Mouse (Mus musculus): ENCODE measurements around the gene Net1.
"Not testable (repeated sequence)": the region's sequence is repeated elsewhere in the genome, so short reads cannot be mapped to it uniquely, and the experiment has no call there.

The Net1 gene

GRCm38 (mm10) chr13:3890061-3890460 lies 28.0 kb downstream of the Net1 start:
- ATAC-seq (ENCODE audit: low TSS enrichment) = no peak

GRCm38 (mm10) chr13:3889111-3889510 lies 28.9 kb downstream of the Net1 start:
- no peak for ATAC-seq (ENCODE audit: low TSS enrichment)

- ATAC-seq (ENCODE audit: low TSS enrichment) = no peak
Measured at GRCm38 (mm10) chr13:3886663-3887062, 31.4 kb downstream of the Net1 start.

GRCm38 (mm10) chr13:3877679-3878220 lies 40.3 kb downstream of the Net1 start:
- no peak for ATAC-seq (ENCODE audit: low TSS enrichment)

DNA sequence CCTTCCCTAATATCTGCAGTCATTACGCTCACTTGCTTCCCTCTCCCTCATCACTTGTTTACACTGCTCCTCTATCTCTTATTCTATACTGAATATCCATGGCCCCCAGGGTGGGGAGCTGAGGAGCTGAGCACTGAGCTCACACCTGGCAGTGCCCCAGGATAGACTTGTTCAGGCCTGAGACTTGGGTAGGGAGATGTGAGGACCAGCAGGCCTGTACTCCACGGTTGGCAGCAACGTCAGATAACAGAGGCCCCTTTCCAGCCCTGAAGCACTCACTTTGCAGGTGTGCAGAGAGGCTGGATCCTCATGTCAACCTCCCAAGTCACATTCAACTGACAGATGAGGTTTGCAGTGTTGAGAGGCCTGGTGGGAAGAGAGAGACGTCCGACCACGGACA lies 40.8 kb downstream of the Net1 start:
- ATAC-seq (ENCODE audit: low TSS enrichment) = no peak

DNA sequence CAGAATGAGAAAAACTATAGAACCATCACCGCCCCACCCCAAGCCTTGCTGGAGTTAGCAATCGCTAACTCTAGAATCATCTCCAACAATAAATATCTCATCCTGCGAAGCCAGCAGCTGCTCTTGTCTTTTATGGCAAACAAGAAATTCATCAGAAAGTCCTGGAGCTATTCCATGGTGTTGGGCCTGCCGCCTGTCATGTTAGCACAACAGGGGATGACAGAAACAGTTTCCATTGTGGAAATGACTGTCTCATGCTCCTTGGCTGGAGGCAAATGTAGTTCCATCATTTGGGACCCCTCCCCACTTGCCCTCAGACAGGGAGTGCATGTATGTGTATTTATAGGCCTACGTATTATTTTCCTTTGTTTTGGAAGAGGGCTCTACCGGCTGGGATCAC lies 41.6 kb downstream of the Net1 start:
- ATAC-seq (ENCODE audit: low TSS enrichment) = peak; percentile 48; the same call in 1 of the 2 replicates

GRCm38 (mm10) chr13:3872832-3873231 lies 45.2 kb downstream of the Net1 start:
- ATAC-seq (ENCODE audit: low TSS enrichment) = no peak

- no peak for ATAC-seq (ENCODE audit: low TSS enrichment)
Measured at GRCm38 (mm10) chr13:3869901-3870300, 48.1 kb downstream of the Net1 start.

DNA sequence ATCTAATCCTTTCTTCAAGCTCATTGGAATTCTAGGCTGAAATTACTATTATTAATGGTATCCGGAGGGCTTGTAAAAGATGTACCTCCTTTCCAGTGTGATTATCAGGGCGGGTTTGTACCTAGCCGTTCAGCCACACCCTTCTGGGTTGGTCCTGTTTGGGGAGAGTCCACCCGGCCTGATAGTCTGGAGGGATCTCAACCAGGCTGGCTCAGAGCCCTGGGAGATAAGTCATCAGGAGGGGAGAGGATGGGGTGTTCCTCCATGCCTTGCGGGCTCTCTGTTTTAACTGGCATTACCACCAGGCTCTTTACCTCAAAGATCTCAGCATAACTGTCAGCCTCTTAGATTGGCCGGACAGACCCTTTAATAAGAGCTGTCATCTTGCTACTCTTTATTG lies 50.9 kb downstream of the Net1 start:
- no peak for ATAC-seq (ENCODE audit: low TSS enrichment)

DNA sequence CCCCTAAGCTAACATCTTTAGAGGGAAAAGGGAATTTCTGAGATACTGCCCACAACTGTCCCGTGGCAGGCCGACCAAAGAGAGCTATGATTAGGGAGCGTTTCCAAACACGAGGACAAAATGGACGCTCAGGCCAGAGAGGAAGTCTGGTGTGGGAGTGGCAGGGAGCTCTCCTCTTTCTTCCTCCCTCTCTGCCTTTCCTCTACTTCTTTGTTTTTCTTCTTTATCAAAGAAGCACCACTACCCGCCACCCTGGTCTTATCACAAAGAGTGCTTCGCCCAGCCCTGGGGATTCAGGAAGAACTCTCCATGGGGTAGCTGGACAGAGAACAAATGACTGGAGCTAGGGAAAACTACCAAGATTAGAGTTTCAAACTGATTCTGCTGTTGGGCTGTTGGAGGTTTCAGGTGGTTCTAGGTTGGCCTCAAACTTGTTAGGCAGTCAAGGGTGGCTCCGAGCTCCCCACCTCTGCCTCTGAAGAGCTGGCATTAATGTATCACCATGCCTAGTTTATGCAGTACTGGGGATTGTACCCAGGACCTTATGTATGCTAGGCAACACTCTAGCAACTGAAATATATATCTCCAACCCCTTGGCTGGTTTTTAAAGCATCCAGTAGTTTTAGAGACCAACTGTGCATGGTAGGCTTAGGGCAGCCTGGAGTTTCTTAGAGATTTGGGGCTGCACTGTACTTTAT lies 51.5 kb downstream of the Net1 start:
- ATAC-seq (ENCODE audit: low TSS enrichment) = no peak

- ATAC-seq (ENCODE audit: low TSS enrichment) = peak; percentile 63
Measured at GRCm38 (mm10) chr13:3865648-3866354, 52.2 kb downstream of the Net1 start.

GRCm38 (mm10) chr13:3862922-3863580 lies 55.0 kb downstream of the Net1 start:
- peak; percentile 77 for ATAC-seq (ENCODE audit: low TSS enrichment)

GRCm38 (mm10) chr13:3862325-3862724 lies 55.7 kb downstream of the Net1 start:
- ATAC-seq (ENCODE audit: low TSS enrichment) = no peak

- ATAC-seq (ENCODE audit: low TSS enrichment) = no peak
Measured at GRCm38 (mm10) chr13:3861251-3861650, 56.8 kb downstream of the Net1 start.

- no peak for ATAC-seq (ENCODE audit: low TSS enrichment)
Measured at GRCm38 (mm10) chr13:3856252-3856651, 61.8 kb downstream of the Net1 start.

- no peak for ATAC-seq (ENCODE audit: low TSS enrichment)
Measured at GRCm38 (mm10) chr13:3854856-3855255, 63.2 kb downstream of the Net1 start.

GRCm38 (mm10) chr13:3853648-3854333 lies 64.2 kb downstream of the Net1 start, which contains the start of gene Calm5:
TSS of gene Calm5 (plus strand) at chr13:3854173.
- ATAC-seq (ENCODE audit: low TSS enrichment) = not testable (repeated sequence)

- no peak for ATAC-seq (ENCODE audit: low TSS enrichment)
Measured at GRCm38 (mm10) chr13:3850330-3850729, 67.7 kb downstream of the Net1 start.

- ATAC-seq (ENCODE audit: low TSS enrichment) = not testable (repeated sequence)
Measured at GRCm38 (mm10) chr13:3840662-3841061, 77.4 kb downstream of the Net1 start.

GRCm38 (mm10) chr13:3837312-3837807 lies 80.7 kb downstream of the Net1 start, which contains the start of gene Calm4:
TSS of gene Calm4 (plus strand) at chr13:3837757.
- ATAC-seq (ENCODE audit: low TSS enrichment) = not testable (repeated sequence)

GRCm38 (mm10) chr13:3833644-3834043 lies 84.4 kb downstream of the Net1 start:
- not testable (repeated sequence) for ATAC-seq (ENCODE audit: low TSS enrichment)

GRCm38 (mm10) chr13:3832450-3832849 lies 85.6 kb downstream of the Net1 start:
- no peak for ATAC-seq (ENCODE audit: low TSS enrichment)

Data from frontal cortex, adult (tissue).